Mouse (Mus musculus): ENCODE measurements around the gene Cenpm.

Gene Cenpm

DNA sequence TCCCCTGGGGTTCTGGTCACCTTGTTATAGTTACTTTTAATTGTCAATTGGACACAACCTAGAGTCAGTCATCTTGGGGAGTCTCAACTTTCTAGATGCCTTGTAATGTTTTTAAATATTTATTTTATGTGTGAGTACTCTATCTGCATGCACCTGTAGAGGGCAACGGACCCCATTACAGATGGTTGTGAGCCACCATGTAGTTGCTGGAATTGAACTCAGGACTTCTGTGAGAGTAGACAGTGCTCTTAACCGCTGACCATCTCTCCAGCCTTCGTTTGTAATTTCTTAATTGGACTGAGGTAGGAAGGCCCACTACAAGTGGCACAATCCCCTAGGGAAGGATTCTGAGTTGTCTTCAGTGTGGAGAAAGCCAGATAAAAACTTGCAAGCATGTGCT is 1.2 kb downstream of the Cenpm start:
- no peak for DNase-seq (ENCODE audit: low spot score in 2 of 2)

GRCm38 (mm10) chr15:82236565-82236964 is 8.0 kb downstream of the Cenpm start:
- peak; percentile 69 to 85 for DNase-seq (ENCODE audit: low spot score in 2 of 2)

GRCm38 (mm10) chr15:82235661-82236060 is 8.9 kb downstream of the Cenpm start:
- DNase-seq (ENCODE audit: low spot score in 2 of 2): no peak

- no peak for DNase-seq (ENCODE audit: low spot score in 2 of 2)
Measured at GRCm38 (mm10) chr15:82232651-82233050, 11.9 kb downstream of the Cenpm start.

DNA sequence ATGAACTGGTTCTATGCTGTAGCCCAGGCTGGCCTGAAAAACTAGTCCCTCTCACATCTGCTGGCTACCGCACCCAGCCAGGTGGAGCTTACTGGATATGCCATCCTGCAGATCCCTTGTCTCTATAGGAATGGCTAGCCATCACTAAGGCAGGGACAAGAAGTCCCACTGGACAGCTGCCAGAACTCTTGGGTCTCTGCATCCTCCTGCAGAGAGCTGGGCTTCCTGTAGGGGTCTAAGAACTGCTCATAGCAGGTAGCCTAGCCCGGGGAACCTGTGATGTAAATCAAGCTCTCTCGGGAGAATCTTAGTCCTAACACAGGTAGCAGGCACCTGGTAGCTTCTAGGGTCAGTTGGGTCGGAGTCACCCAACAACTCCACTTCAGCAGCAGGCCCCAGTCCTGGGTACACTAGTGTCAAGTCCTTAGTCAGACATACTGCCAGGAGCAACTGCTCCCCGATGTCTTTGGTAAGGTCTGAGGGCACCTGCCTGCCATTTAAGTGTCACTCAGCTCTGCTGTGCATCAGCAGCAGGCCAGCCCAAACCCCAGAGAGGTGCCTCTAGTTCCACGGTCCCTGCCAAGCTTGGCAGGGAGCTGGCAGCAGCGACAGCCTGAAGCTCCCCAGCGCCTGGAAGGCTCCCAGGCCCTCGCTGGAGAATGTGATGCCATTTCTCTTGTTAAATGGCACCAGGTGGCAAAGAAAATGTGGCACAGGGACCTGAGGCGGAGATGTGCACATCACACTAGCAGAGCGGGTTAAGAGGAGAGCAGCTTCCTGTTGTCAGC is 12.8 kb downstream of the Cenpm start:
- DNase-seq (ENCODE audit: low spot score in 2 of 2): no peak

- DNase-seq (ENCODE audit: low spot score in 2 of 2): no peak
Measured at GRCm38 (mm10) chr15:82231100-82231499, 13.4 kb downstream of the Cenpm start.

- no peak for DNase-seq (ENCODE audit: low spot score in 2 of 2)
Measured at GRCm38 (mm10) chr15:82230098-82230611, 14.4 kb downstream of the Cenpm start.

GRCm38 (mm10) chr15:82229542-82230045 is 15.0 kb downstream of the Cenpm start:
- no peak for DNase-seq (ENCODE audit: low spot score in 2 of 2)

DNA sequence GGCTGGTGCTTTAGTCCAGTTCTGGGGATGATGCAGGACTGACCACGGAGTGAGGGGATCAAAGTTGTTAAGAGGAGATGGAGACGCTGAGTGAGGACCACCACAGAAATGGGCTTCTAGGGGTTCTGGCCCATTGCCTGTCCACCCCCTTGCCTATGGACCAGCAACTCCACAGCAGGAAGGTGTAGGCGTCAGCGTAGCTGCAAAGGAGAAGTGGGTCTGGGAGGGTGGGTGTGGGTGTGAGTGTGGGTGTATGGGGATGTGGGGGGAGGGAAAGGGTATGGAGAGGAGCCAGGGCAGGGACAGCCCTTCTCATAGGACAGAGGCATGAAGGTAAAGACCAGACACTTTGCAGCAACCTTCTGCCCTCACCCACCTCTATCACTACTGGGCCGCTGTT is 18.8 kb downstream of the Cenpm start:
- no peak for DNase-seq (ENCODE audit: low spot score in 2 of 2)

DNA sequence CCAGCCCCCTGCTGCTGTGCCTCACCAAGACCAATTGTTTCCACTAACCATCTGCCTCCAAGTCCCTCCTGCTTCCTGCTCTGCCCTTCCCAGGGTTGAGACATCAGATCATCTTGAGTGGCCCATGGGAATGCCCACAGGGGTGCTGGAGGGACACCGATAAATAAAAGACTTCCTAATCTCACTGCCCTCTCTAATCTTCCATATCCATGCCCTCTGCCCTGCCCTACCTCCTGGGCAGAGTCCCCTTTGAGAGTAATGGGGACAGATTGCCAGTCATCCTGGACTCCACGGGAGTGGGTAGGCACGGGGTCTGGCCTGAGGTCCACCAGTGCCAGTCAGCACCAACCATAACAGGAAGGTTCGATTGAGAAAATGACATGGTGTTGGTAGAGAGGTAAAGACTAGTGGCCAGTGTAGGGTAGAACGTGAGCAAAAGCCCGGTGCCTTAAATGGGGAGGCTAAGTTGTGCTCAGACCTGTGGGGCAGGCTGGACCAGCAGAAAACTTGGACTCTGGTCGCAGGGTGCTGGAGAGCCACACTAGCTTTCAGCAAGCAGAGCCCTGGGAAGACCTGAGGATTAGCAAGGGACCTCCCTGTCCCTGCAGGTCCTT is 19.8 kb downstream of the Cenpm start:
- DNase-seq (ENCODE audit: low spot score in 2 of 2): no peak

- peak; percentile 17 to 39 for DNase-seq (ENCODE audit: low spot score in 2 of 2)
Measured at GRCm38 (mm10) chr15:82223657-82224601, 20.6 kb downstream of the Cenpm start, which contains the start of gene Tnfrsf13c. TSS of gene Tnfrsf13c (minus strand) at chr15:82224369.

- DNase-seq (ENCODE audit: low spot score in 2 of 2): no peak
Measured at GRCm38 (mm10) chr15:82223251-82223650, 21.3 kb downstream of the Cenpm start.

GRCm38 (mm10) chr15:82221104-82221860 is 23.3 kb downstream of the Cenpm start:
- no peak for DNase-seq (ENCODE audit: low spot score in 2 of 2)

DNA sequence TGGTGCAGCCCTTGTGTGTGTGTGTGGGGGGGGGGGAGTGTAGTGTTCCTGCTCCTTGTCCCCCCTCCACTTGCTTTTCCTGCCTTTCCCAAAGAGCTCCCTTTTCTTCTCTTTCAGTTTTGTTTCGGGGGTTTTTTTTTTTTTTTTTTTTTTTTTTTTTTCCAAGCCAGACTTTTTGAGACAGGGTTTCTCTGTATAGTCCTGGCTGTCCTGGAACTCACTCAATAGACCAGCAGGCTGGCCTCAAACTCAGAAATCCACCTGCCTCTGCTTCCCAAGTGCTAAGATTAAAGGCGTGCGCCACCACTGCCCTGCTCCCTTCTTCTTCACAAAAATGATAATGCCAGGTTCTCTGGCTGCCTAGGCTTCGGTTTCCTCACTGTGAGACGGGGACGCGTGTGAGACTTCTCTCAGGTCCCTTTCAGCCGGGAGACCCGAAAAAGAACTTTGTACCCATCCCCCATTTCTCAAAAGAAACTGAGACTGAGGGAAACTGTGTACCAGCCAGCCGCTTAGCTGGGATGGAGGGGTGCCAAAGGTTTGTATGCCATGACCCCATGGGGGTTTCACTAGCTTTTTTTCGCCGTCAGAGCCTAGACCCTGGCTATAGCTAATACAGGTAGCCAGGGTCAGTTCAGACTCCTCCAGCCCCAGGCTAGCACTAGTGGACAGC is 24.4 kb downstream of the Cenpm start:
- no peak for DNase-seq (ENCODE audit: low spot score in 2 of 2)

DNA sequence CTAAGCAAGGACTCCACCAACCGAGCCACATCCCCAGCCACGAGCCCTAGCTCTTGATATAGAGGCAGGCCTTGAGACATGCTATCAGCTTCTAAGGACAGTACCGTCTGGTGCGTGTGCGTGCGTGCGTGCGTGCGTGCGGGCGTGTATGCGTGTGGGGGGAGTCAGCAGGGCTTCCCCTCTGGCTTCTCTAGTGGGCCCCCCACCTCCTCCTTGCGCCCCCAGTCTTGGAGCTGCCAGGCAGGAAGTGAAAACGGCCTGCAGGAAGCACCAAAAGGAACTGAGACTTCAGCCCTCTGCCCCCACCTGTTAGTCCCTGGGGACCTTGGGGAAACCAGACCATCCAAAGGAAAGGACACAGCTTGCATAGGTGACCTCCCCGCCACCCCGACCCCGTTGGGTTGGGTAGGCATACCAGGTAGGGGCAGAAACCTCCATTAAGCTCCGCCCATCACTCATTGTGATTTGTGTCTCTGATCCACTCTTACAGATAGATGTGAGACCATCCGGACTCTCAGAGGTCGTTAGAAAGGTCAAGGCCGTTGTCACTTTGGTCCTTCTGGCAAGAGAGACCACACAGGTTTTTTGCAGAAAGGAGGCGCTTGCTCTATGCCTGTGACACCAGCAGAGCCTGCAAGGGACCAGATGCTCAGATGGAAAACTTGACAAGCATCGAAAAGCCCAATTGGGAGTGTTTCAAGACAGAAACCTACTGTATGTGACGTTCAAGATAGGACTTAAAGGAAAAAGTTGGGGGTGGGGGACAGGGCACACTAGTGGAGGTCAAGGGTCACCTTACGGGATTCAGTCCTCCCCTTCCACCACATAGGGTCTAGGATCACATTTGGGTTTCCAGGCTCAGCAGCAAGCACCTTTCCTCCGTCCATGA is 25.5 kb downstream of the Cenpm start:
- no peak for DNase-seq (ENCODE audit: low spot score in 2 of 2)

- DNase-seq (ENCODE audit: low spot score in 2 of 2): no peak
Measured at GRCm38 (mm10) chr15:82217980-82218379, 26.6 kb downstream of the Cenpm start.

DNA sequence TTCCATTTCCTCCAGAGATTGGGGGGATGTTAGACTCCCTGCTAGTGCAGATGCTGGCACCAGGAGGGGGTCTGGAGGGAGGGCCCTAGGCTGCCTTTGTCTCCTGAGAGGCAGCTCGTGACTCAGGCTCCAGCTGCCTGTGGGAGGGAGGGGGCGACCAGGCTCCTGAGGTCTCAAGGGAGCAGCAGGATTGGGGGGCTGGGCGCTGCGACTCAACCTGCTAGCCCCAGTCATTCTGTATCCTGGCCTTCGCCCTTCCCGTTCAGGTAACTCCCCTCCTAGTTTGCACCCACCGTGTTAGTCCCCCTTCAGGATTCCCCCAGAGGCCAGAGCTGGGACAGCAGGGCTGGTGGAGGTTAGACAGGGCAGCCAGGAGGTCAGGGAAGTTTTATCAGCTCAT is 27.5 kb downstream of the Cenpm start:
- no peak for DNase-seq (ENCODE audit: low spot score in 2 of 2)

- DNase-seq (ENCODE audit: low spot score in 2 of 2): no peak
Measured at GRCm38 (mm10) chr15:82216142-82216827, 28.3 kb downstream of the Cenpm start.
